Mouse (Mus musculus): ENCODE measurements around the gene Slc22a15. TPM values are rescaled to one million over a fixed set of nuclear protein-coding genes. Genes with fewer than 3 reads are reported as not detected.

Gene Slc22a15
- polyA plus RNA-seq, 1 experiment from 2014 or later, result 4.6 TPM

DNA sequence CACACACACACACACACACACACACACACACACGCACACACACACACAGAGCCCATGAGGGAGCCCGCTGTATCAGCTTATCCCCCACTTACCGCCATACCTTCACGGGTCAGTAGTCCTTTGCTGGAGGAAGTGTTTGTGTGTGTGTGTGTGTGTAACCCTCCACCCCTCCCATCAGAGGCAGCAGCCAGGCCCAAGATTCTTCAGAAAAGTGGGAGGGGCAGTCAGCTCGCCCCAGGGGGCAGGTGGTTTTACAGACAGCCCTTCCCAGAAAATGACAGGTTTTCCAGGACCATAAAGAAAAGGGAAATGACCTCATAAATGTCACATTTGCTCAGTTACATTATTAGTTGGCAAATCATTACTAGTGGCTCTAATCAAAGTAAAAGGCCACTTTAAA is 75.4 kb downstream of the Slc22a15 start, which contains the start of gene Mab21l3:
Mab21l3 (minus strand) TSS at position 144 of the 400 bp plus-strand sequence.
- no peak for DNase-seq (ENCODE audit: low spot score)

GRCm38 (mm10) chr3:101846096-101846495 is 78.2 kb downstream of the Slc22a15 start:
- no peak overlapping the region for H3K27ac ChIP-seq (replicated peaks)
- 71% methylated on average over 4 of the region's 4 CpGs for WGBS
- no peak for DNase-seq (ENCODE audit: low spot score)
- H3K36me3 ChIP-seq (replicated peaks), result no peaks in the 10 kb centered on the region
- 0 out of 2 replicates have a peak, but pooled peaks cover 3% of the 10 kb centered on the region for H3K4me1 ChIP-seq
- H3K4me3 ChIP-seq, result no peak overlapping the region
- H3K9me3 ChIP-seq, result no peaks in the 10 kb centered on the region
- H3K27me3 ChIP-seq (replicated peaks; ENCODE audit: low read depth, poor library complexity, severe bottlenecking), result no peaks in the 10 kb centered on the region

More for the DNA sequence above, 75.4 kb downstream of the Slc22a15 start, which contains the start of gene Mab21l3:
- no peaks in the 10 kb centered on the region for H3K4me1 ChIP-seq
- no peak within 1 kb of the TSS for H3K27ac ChIP-seq (replicated peaks)
- no peaks in the 10 kb centered on the region for H3K36me3 ChIP-seq (replicated peaks)
- H3K27me3 ChIP-seq (replicated peaks; ENCODE audit: low read depth, poor library complexity, severe bottlenecking), result no peaks in the 10 kb centered on the region
- H3K9me3 ChIP-seq, result no peaks in the 10 kb centered on the region
- H3K4me3 ChIP-seq, result no peak within 1 kb of the TSS
- WGBS, result 78% methylated on average over 5 of the region's 5 CpGs

DNA sequence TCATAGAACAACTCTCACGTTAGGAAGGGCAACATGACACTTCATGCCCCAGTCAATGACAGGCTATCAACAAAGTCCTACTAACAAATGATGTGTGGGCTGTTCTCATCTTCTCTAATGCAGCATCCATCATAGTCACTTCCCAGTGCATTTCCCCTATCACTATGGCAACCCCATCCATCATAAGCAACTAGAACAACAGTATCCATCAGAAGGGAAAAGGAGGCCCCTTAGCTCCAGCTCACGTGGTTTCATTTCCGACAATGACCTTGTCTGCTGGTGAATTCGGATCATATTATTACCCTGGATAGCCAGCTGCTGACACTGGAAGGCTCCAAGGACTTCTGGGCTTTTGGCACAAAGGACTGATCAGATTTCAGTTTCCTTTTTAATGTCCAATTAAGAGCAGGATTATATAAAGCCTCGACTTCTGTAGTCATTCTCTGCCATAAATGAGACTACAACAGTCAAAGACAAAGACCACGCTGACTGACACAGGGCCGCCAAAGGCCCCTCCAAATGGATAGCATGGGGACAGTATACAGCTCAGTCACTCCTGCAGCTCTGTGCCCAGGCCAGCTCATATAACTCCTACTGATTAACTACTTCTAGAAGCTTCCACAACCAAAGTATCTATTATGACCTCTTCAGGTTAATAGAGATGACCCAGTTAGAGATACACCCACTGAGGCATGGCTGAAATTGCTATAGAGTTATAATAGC is 81.7 kb downstream of the Slc22a15 start:
- DNase-seq (ENCODE audit: low spot score), result no peak
- WGBS, result 79% methylated on average over 7 of the region's 7 CpGs
- Histone ChIP-seq H3K4me3 (no peak overlapping the region), H3K4me1 (0 out of 2 replicates have a peak, but pooled peaks cover 3% of the 10 kb centered on the region), H3K27me3 (replicated peaks; ENCODE audit: low read depth, poor library complexity, severe bottlenecking) (no peaks in the 10 kb centered on the region), H3K9me3 (no peaks in the 10 kb centered on the region), H3K36me3 (replicated peaks) (no peaks in the 10 kb centered on the region), H3K27ac (replicated peaks) (no peak overlapping the region)

GRCm38 (mm10) chr3:101839327-101839726 is 84.9 kb downstream of the Slc22a15 start:
- Histone ChIP-seq H3K4me3 (no peak overlapping the region), H3K27ac (replicated peaks) (no peak overlapping the region), H3K9me3 (no peaks in the 10 kb centered on the region), H3K27me3 (replicated peaks; ENCODE audit: low read depth, poor library complexity, severe bottlenecking) (no peaks in the 10 kb centered on the region), H3K36me3 (replicated peaks) (no peaks in the 10 kb centered on the region), H3K4me1 (peaks cover 21% of the 10 kb centered on the region)
- 88% methylated on average over 9 of the region's 9 CpGs for WGBS
- DNase-seq (ENCODE audit: low spot score), result no peak

GRCm38 (mm10) chr3:101836971-101837370 is 87.3 kb downstream of the Slc22a15 start:
- WGBS, result 86% methylated on average over 3 of the region's 3 CpGs
- DNase-seq (ENCODE audit: low spot score), result no peak
- H3K27ac ChIP-seq (replicated peaks), result no peak overlapping the region

DNA sequence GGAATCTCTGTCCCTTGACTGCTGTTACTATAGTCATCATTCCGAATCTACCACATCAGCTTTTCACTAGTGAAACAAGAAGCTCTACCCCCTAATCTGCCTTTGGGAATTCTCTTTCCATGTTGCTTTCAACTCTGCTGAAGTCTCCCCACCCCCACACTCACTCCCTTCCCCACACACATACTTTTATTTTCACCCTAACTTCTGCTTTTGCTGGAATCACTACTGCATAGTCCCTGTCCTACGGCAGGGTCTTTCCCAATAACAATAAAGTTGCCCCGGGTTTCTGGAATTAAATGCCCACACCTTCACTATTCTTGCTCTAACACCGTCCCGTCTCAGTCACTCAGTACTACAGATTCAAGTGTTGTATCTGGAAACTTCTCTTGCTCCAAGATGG is 87.7 kb downstream of the Slc22a15 start:
- Histone ChIP-seq H3K4me3 (peak overlapping the region; percentile 42), H3K9me3 (no peaks in the 10 kb centered on the region), H3K27me3 (replicated peaks; ENCODE audit: low read depth, poor library complexity, severe bottlenecking) (0 out of 2 replicates have a peak, but pooled peaks cover 7% of the 10 kb centered on the region), H3K4me1 (peaks cover 27% of the 10 kb centered on the region), H3K27ac (replicated peaks) (peak overlapping the region; percentile 66), H3K36me3 (replicated peaks) (no peaks in the 10 kb centered on the region)
- 74% methylated on average over 5 of the region's 5 CpGs for WGBS
- DNase-seq (ENCODE audit: low spot score), result no peak

More at GRCm38 (mm10) chr3:101836971-101837370, 87.3 kb downstream of the Slc22a15 start:
- no peaks in the 10 kb centered on the region for H3K9me3 ChIP-seq
- no peak overlapping the region for H3K4me3 ChIP-seq
- peaks cover 23% of the 10 kb centered on the region for H3K4me1 ChIP-seq
- no peaks in the 10 kb centered on the region for H3K36me3 ChIP-seq (replicated peaks)
- H3K27me3 ChIP-seq (replicated peaks; ENCODE audit: low read depth, poor library complexity, severe bottlenecking), result 0 out of 2 replicates have a peak, but pooled peaks cover 7% of the 10 kb centered on the region

GRCm38 (mm10) chr3:101836045-101836444 is 88.2 kb downstream of the Slc22a15 start:
- WGBS, result under 1% methylated on average over 8 of the region's 8 CpGs
- H3K36me3 ChIP-seq (replicated peaks), result no peaks in the 10 kb centered on the region
- no peaks in the 10 kb centered on the region for H3K9me3 ChIP-seq
- DNase-seq (ENCODE audit: low spot score), result peak; percentile 91
- H3K4me3 ChIP-seq, result peak overlapping the region; percentile 42
- H3K27ac ChIP-seq (replicated peaks), result peak overlapping the region; percentile 66
- H3K27me3 ChIP-seq (replicated peaks; ENCODE audit: low read depth, poor library complexity, severe bottlenecking), result 0 out of 2 replicates have a peak, but pooled peaks cover 7% of the 10 kb centered on the region
- peaks cover 32% of the 10 kb centered on the region for H3K4me1 ChIP-seq

GRCm38 (mm10) chr3:101831189-101831858 is 92.9 kb downstream of the Slc22a15 start:
- 0 out of 2 replicates have a peak, but pooled peaks cover 7% of the 10 kb centered on the region for H3K27me3 ChIP-seq (replicated peaks; ENCODE audit: low read depth, poor library complexity, severe bottlenecking)
- WGBS, result 30% methylated on average over 10 of the region's 10 CpGs
- H3K4me1 ChIP-seq, result peaks cover 40% of the 10 kb centered on the region
- no peak overlapping the region for H3K4me3 ChIP-seq
- peak; percentile 49 for DNase-seq (ENCODE audit: low spot score)
- H3K36me3 ChIP-seq (replicated peaks), result no peaks in the 10 kb centered on the region
- no peak overlapping the region for H3K27ac ChIP-seq (replicated peaks)
- no peaks in the 10 kb centered on the region for H3K9me3 ChIP-seq

- DNase-seq (ENCODE audit: low spot score), result no peak
- H3K9me3 ChIP-seq, result no peaks in the 10 kb centered on the region
- 80% methylated on average over 10 of the region's 10 CpGs for WGBS
- H3K27ac ChIP-seq (replicated peaks), result no peak overlapping the region
- 0 out of 2 replicates have a peak, but pooled peaks cover 7% of the 10 kb centered on the region for H3K27me3 ChIP-seq (replicated peaks; ENCODE audit: low read depth, poor library complexity, severe bottlenecking)
- H3K36me3 ChIP-seq (replicated peaks), result no peaks in the 10 kb centered on the region
- H3K4me1 ChIP-seq, result peaks cover 32% of the 10 kb centered on the region
- H3K4me3 ChIP-seq, result no peak overlapping the region
Measured at GRCm38 (mm10) chr3:101829881-101830616, 94.2 kb downstream of the Slc22a15 start.

DNA sequence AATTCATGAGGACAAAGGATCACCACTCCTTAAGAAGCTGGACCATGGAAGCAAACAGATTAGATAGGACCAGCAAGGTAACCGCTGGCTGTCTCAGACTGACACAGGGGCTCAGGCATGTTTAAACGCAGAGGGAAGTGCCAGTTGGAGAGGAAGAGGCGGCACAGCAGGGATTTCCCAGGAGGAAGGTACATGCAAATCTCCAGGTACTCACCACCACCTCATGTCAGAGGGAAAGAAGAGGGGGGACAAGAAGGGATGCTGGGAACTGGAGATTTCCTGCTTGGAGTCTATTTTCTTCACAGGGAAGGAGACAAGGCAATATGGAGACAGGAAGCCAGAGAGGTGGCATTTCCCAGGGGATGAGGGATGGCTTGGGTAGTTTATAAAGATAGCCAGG is 95.7 kb downstream of the Slc22a15 start:
- WGBS, result 35% methylated on average over 3 of the region's 3 CpGs
- H3K36me3 ChIP-seq (replicated peaks), result no peaks in the 10 kb centered on the region
- no peaks in the 10 kb centered on the region for H3K9me3 ChIP-seq
- H3K4me1 ChIP-seq, result peaks cover 32% of the 10 kb centered on the region
- 0 out of 2 replicates have a peak, but pooled peaks cover 7% of the 10 kb centered on the region for H3K27me3 ChIP-seq (replicated peaks; ENCODE audit: low read depth, poor library complexity, severe bottlenecking)
- no peak overlapping the region for H3K4me3 ChIP-seq
- no peak overlapping the region for H3K27ac ChIP-seq (replicated peaks)
- no peak for DNase-seq (ENCODE audit: low spot score)

DNA sequence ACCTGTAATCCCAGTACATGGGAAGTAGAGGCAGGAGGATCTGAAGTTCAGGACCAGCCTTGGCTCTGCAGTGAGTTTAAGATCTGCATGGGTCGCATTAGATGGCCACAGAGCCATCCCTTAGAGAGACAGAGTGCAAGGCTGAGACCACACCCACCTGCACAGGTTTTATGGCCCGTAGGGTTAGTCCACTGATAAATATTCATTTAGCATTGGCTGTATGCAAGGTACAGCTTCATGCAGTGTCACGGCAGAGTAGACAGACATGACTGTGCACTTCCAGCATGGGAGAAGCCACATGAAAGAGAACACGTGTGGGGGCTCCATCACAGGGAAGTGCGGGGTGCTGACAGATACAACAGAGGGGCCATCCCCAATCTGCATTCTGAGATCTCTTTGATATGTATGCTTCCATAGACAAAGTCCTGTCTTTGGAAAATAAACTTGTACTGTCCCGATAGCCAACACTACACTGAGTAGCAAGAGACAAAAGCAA is 97.0 kb downstream of the Slc22a15 start:
- H3K4me3 ChIP-seq, result no peak overlapping the region
- H3K4me1 ChIP-seq, result peaks cover 30% of the 10 kb centered on the region
- no peaks in the 10 kb centered on the region for H3K9me3 ChIP-seq
- no peak overlapping the region for H3K27ac ChIP-seq (replicated peaks)
- no peak for DNase-seq (ENCODE audit: low spot score)
- no peaks in the 10 kb centered on the region; the same call in 1 of the 2 replicates for H3K27me3 ChIP-seq (replicated peaks; ENCODE audit: low read depth, poor library complexity, severe bottlenecking)
- WGBS, result 86% methylated on average over 6 of the region's 6 CpGs
- no peaks in the 10 kb centered on the region for H3K36me3 ChIP-seq (replicated peaks)

DNA sequence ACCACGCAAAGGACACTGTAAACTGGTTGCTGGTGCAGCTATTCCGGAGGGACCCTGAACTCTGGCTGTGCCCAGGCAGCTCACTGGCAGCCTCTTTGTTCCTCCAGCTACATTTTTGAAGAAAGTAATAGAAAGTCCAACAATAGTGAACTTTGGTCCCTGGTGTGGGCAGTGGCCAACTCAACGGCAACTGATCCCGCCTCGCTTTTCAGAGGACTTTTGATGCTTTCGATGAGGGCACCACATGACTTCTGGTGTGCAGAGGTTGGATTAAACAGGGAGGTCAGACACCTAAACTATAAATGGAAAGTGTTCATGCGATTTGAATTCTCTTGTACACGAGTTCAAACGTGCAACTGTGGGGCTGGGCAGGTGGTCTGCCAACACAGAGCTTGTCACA is 99.9 kb downstream of the Slc22a15 start:
- no peaks in the 10 kb centered on the region for H3K36me3 ChIP-seq (replicated peaks)
- H3K27me3 ChIP-seq (replicated peaks; ENCODE audit: low read depth, poor library complexity, severe bottlenecking), result no peaks in the 10 kb centered on the region; the same call in 1 of the 2 replicates
- WGBS, result 91% methylated on average over 9 of the region's 9 CpGs
- no peaks in the 10 kb centered on the region for H3K9me3 ChIP-seq
- no peak overlapping the region for H3K4me3 ChIP-seq
- H3K27ac ChIP-seq (replicated peaks), result no peak overlapping the region
- DNase-seq (ENCODE audit: low spot score), result no peak
- H3K4me1 ChIP-seq, result peaks cover 10% of the 10 kb centered on the region
